Mouse (Mus musculus) G1E (cell line): ENCODE measurements around the gene Fam217b.

ENCODE experiments used
- CTCF ChIP-seq: IDR thresholded peaks from 2 replicates; pipeline ENCODE4 v1.5.1; 2012; ENCODE audit warnings: low read depth, low read length, inconsistent platforms, mixed read lengths
- GATA1 ChIP-seq: IDR thresholded peaks from 2 replicates; pipeline ENCODE4 v1.6.1; 2012; ENCODE audit warnings: borderline replicate concordance, low read length, inconsistent platforms, mixed read lengths
- POLR2AphosphoS5 ChIP-seq: IDR thresholded peaks from 2 replicates; pipeline ENCODE4 v1.6.1; 2012; ENCODE audit warnings: low read depth, low read length, inconsistent platforms; ENCODE audit not compliant: insufficient replicate concordance
- TAL1 ChIP-seq: conservative IDR thresholded peaks from 2 replicates; pipeline ENCODE4 v1.6.1; 2012; ENCODE audit warnings: low read depth, low read length, inconsistent platforms, mixed read lengths

- TF ChIP-seq TAL1 (no peak), CTCF (no peak), GATA1 (no peak), POLR2AphosphoS5 (no peak)
Measured at GRCm38 (mm10) chr2:178428183-178428582, 13.9 kb downstream of the Fam217b start.
